Mouse (Mus musculus): ENCODE data around the gene Vps4a.
A peak's percentile ranks its signal among the peaks of the same experiment; 100 is the strongest.
"Not testable (repeated sequence)": the region's sequence is repeated elsewhere in the genome, so short reads cannot be mapped to it uniquely, and the experiment has no call there.

Vps4a gene

GRCm38 (mm10) chr8:107030650-107031576 is at the start of gene Vps4a:
Vps4a (plus strand) TSS chr8:107031222.
- peak; percentile 93 to 96 for DNase-seq (ENCODE audit: low spot score in 2 of 2)

GRCm38 (mm10) chr8:106985404-106985821 is 45.6 kb upstream of the Vps4a start:
- DNase-seq (ENCODE audit: low spot score in 2 of 2), result no peak

GRCm38 (mm10) chr8:106985951-106986350 is 45.1 kb upstream of the Vps4a start:
- no peak for DNase-seq (ENCODE audit: low spot score in 2 of 2)

GRCm38 (mm10) chr8:106987557-106987956 is 43.5 kb upstream of the Vps4a start:
- DNase-seq (ENCODE audit: low spot score in 2 of 2), result no peak

- DNase-seq (ENCODE audit: low spot score in 2 of 2), result no peak
Measured at GRCm38 (mm10) chr8:106991393-106991792, 39.6 kb upstream of the Vps4a start.

GRCm38 (mm10) chr8:106996339-106996738 is 34.7 kb upstream of the Vps4a start:
- not testable (repeated sequence) for DNase-seq (ENCODE audit: low spot score in 2 of 2)

- DNase-seq (ENCODE audit: low spot score in 2 of 2), result no peak
Measured at GRCm38 (mm10) chr8:106997416-106997815, 33.6 kb upstream of the Vps4a start.

GRCm38 (mm10) chr8:106999068-106999467 is 32.0 kb upstream of the Vps4a start:
- DNase-seq (ENCODE audit: low spot score in 2 of 2), result no peak

GRCm38 (mm10) chr8:107002532-107002931 is 28.5 kb upstream of the Vps4a start:
- DNase-seq (ENCODE audit: low spot score in 2 of 2), result peak; percentile 78 to 87

GRCm38 (mm10) chr8:107007795-107008194 is 23.2 kb upstream of the Vps4a start:
- DNase-seq (ENCODE audit: low spot score in 2 of 2), result no peak

- no peak for DNase-seq (ENCODE audit: low spot score in 2 of 2)
Measured at GRCm38 (mm10) chr8:107012666-107013065, 18.4 kb upstream of the Vps4a start.

- no peak for DNase-seq (ENCODE audit: low spot score in 2 of 2)
Measured at GRCm38 (mm10) chr8:107014915-107015314, 16.1 kb upstream of the Vps4a start.

GRCm38 (mm10) chr8:107023479-107023878 is 7.5 kb upstream of the Vps4a start:
- no peak for DNase-seq (ENCODE audit: low spot score in 2 of 2)

- no peak for DNase-seq (ENCODE audit: low spot score in 2 of 2)
Measured at GRCm38 (mm10) chr8:107029310-107029709, 1.7 kb upstream of the Vps4a start.

- no peak for DNase-seq (ENCODE audit: low spot score in 2 of 2)
Measured at GRCm38 (mm10) chr8:107030058-107030457, 964 bp upstream of the Vps4a start.

- no peak for DNase-seq (ENCODE audit: low spot score in 2 of 2)
Measured at GRCm38 (mm10) chr8:107031577-107032090, 612 bp downstream of the Vps4a start.

GRCm38 (mm10) chr8:107033609-107034008 is 2.6 kb downstream of the Vps4a start:
- not testable (repeated sequence) for DNase-seq (ENCODE audit: low spot score in 2 of 2)

- no peak for DNase-seq (ENCODE audit: low spot score in 2 of 2)
Measured at GRCm38 (mm10) chr8:107035641-107036040, 4.6 kb downstream of the Vps4a start.

GRCm38 (mm10) chr8:107036626-107037025 is 5.6 kb downstream of the Vps4a start:
- DNase-seq (ENCODE audit: low spot score in 2 of 2), result no peak

- no peak for DNase-seq (ENCODE audit: low spot score in 2 of 2)
Measured at GRCm38 (mm10) chr8:107040632-107041031, 9.6 kb downstream of the Vps4a start.

- DNase-seq (ENCODE audit: low spot score in 2 of 2), result no peak
Measured at GRCm38 (mm10) chr8:107045478-107045877, 14.5 kb downstream of the Vps4a start.

- no peak for DNase-seq (ENCODE audit: low spot score in 2 of 2)
Measured at GRCm38 (mm10) chr8:107046976-107047375, 16.0 kb downstream of the Vps4a start.

Data from natural killer cell, adult 2 months (primary cell).